Mouse (Mus musculus): ENCODE results near the gene Grn. TPM values are rescaled to one million over a fixed set of nuclear protein-coding genes. Genes with fewer than 3 reads are reported as not detected.
A peak's percentile ranks its signal among the peaks of the same experiment; 100 is the strongest.

The Grn gene
- total and polyA plus RNA-seq, 3 experiments = 63.7 to 453 (median 106) TPM

GRCm38 (mm10) chr11:102460541-102460940 is 30.4 kb downstream of the Grn start:
- Histone ChIP-seq H3K79me2 (replicated peaks; ENCODE audit: control insufficient read depth, extremely low read depth, insufficient read depth, poor library complexity, severe bottlenecking) (no peaks in the 10 kb centered on the region), H3K27me3 (replicated peaks) (peaks cover 62% of the 10 kb centered on the region), H3K9me3 (replicated peaks; ENCODE audit: low read length) (no peaks in the 10 kb centered on the region), H3K4me2 (ENCODE audit: insufficient read depth, low read depth, poor library complexity, severe bottlenecking) (no peak overlapping the region), H3K4me1 (ENCODE audit: control insufficient read depth in 1 of 2, insufficient read depth in 2 of 2) (peaks cover 18 to 26% of the 10 kb centered on the region in 2 experiments), H3K27ac (ENCODE audit: insufficient read depth, low read depth) (no peak overlapping the region), H3K4me3 (replicated peaks in 1 of 3; ENCODE audit: low read depth in 2 of 3, low read length in 2 of 3, poor library complexity in 1 of 3) (no peak overlapping the region), H3K9ac (ENCODE audit: insufficient read depth, low read depth) (no peak overlapping the region), H3K36me3 (replicated peaks in 1 of 2; ENCODE audit: control insufficient read depth in 1 of 2, insufficient read depth in 1 of 2, low read length in 1 of 2) (peaks cover 0 to 2% of the 10 kb centered on the region in 2 experiments)
- in situ Hi-C loops (cut with MboI; ENCODE audit: low pct_ligation_motif_present, low pct_unique_long_range_greater_than_20kb, low sequenced_read_pairs) (no loop called here), dilution Hi-C loops (cut with MboI; ENCODE audit: extremely low pct_ligation_motif_present, extremely low pct_unique_long_range_greater_than_20kb, low sequenced_read_pairs) (no loop called here)
- TF ChIP-seq MAX (IDR thresholded peaks at IDR 0.05; ENCODE audit: low read length) = no peak
- TF ChIP-seq JUN (IDR thresholded peaks at IDR 0.05; ENCODE audit: insufficient read depth, low read depth, low read length) = no peak
- no peak for TF ChIP-seq NELFE (IDR thresholded peaks at IDR 0.05; ENCODE audit: low read depth, low read length)
- no peak for TF ChIP-seq JUND (conservative IDR thresholded peaks at IDR 0.05; ENCODE audit: low read depth, low read length)
- no peak for TF ChIP-seq CHD2 (IDR thresholded peaks at IDR 0.05; ENCODE audit: low read length)
- no peak for TF ChIP-seq IRF4 (IDR thresholded peaks at IDR 0.05; ENCODE audit: low read depth, low read length)
- TF ChIP-seq SIN3A (IDR thresholded peaks at IDR 0.05; ENCODE audit: low read length) = no peak
- TF ChIP-seq MXI1 (IDR thresholded peaks at IDR 0.05; ENCODE audit: low read depth, low read length) = no peak
- no peak for TF ChIP-seq MAZ (IDR thresholded peaks at IDR 0.05; ENCODE audit: low read depth, low read length)
- DNase-seq (ENCODE audit: extremely low read depth) = no peak

GRCm38 (mm10) chr11:102461764-102462163 is 31.6 kb downstream of the Grn start:
- H3K9me3 ChIP-seq (replicated peaks; ENCODE audit: low read length) = no peaks in the 10 kb centered on the region
- H3K9ac ChIP-seq (ENCODE audit: insufficient read depth, low read depth) = no peak overlapping the region
- in situ Hi-C loops (cut with MboI; ENCODE audit: low pct_ligation_motif_present, low pct_unique_long_range_greater_than_20kb, low sequenced_read_pairs) (no loop called here), dilution Hi-C loops (cut with MboI; ENCODE audit: extremely low pct_ligation_motif_present, extremely low pct_unique_long_range_greater_than_20kb, low sequenced_read_pairs) (no loop called here)
- no peaks in the 10 kb centered on the region for H3K79me2 ChIP-seq (replicated peaks; ENCODE audit: control insufficient read depth, extremely low read depth, insufficient read depth, poor library complexity, severe bottlenecking)
- no peak overlapping the region for H3K27ac ChIP-seq (ENCODE audit: insufficient read depth, low read depth)
- H3K4me3 ChIP-seq (replicated peaks in 1 of 3; ENCODE audit: low read depth in 2 of 3, low read length in 2 of 3, poor library complexity in 1 of 3) = no peak overlapping the region
- peaks cover 0 to 2% of the 10 kb centered on the region in 2 experiments for H3K36me3 ChIP-seq (replicated peaks in 1 of 2; ENCODE audit: control insufficient read depth in 1 of 2, insufficient read depth in 1 of 2, low read length in 1 of 2)
- TF ChIP-seq SMC3 (IDR thresholded peaks at IDR 0.05; ENCODE audit: low read depth, low read length) = no peak
- peak; percentile 85 for TF ChIP-seq ETS1 (conservative IDR thresholded peaks at IDR 0.05; ENCODE audit: low read depth, low read length)
- peak; percentile 95 for TF ChIP-seq MAFK (IDR thresholded peaks at IDR 0.05; ENCODE audit: insufficient replicate concordance, low read length)
- peak; percentile 99 for TF ChIP-seq JUN (IDR thresholded peaks at IDR 0.05; ENCODE audit: insufficient read depth, low read depth, low read length)
- no peak for TF ChIP-seq POLR2AphosphoS2 (IDR thresholded peaks at IDR 0.05; ENCODE audit: low read depth, low read length)
- 0 out of 2 replicates have a peak, but pooled peaks have one; percentile 40 for TF ChIP-seq MXI1 (IDR thresholded peaks at IDR 0.05; ENCODE audit: low read depth, low read length)
- peak; percentile 68 for TF ChIP-seq CHD2 (IDR thresholded peaks at IDR 0.05; ENCODE audit: low read length)
- TF ChIP-seq TCF12 (IDR thresholded peaks at IDR 0.05; ENCODE audit: low read depth, low read length) = peak; percentile 77
- TF ChIP-seq BHLHE40 (IDR thresholded peaks at IDR 0.05; ENCODE audit: low read depth, low read length) = peak; percentile 83
- TF ChIP-seq USF2 (conservative IDR thresholded peaks at IDR 0.05; ENCODE audit: low read depth, low read length) = no peak
- TF ChIP-seq EP300 (IDR thresholded peaks at IDR 0.05; ENCODE audit: low read length) = peak; percentile 99
- peak; percentile 94 for TF ChIP-seq RCOR1 (conservative IDR thresholded peaks at IDR 0.05; ENCODE audit: low read depth, low read length)
- TF ChIP-seq ZNF384 (IDR thresholded peaks at IDR 0.05; ENCODE audit: low read depth, low read length) = 0 out of 2 replicates have a peak, but pooled peaks have one; percentile 22
- TF ChIP-seq UBTF (IDR thresholded peaks at IDR 0.05; ENCODE audit: low read depth, low read length) = no peak
- TF ChIP-seq MEF2A (IDR thresholded peaks at IDR 0.05; ENCODE audit: borderline replicate concordance, low read depth, low read length) = peak; percentile 85
- TF ChIP-seq KAT2A (IDR thresholded peaks at IDR 0.05; ENCODE audit: insufficient replicate concordance, low read length) = peak; percentile 73; the same call in 1 of the 2 replicates
- TF ChIP-seq PAX5 (IDR thresholded peaks at IDR 0.05; ENCODE audit: low read length) = no peak
- peak; percentile 90; the same call in 1 of the 2 replicates for TF ChIP-seq MAZ (IDR thresholded peaks at IDR 0.05; ENCODE audit: low read depth, low read length)
- TF ChIP-seq CTCF (conservative IDR thresholded peaks at IDR 0.05 in 1 of 2, IDR thresholded peaks at IDR 0.05 in 1 of 2; ENCODE audit: low read depth in 2 of 2, low read length in 2 of 2) = peak in 1 of 2 experiments; percentile 22; a peak in 2 of 4 replicates
- TF ChIP-seq NRF1 (IDR thresholded peaks at IDR 0.05; ENCODE audit: low read depth, low read length) = no peak
- TF ChIP-seq SIN3A (IDR thresholded peaks at IDR 0.05; ENCODE audit: low read length) = peak; percentile 82
- peak; percentile 94 for TF ChIP-seq IRF4 (IDR thresholded peaks at IDR 0.05; ENCODE audit: low read depth, low read length)
- no peak for TF ChIP-seq CHD1 (IDR thresholded peaks at IDR 0.05; ENCODE audit: low read depth, low read length)
- peak; percentile 56; the same call in 1 of the 2 replicates for TF ChIP-seq MYC (IDR thresholded peaks at IDR 0.05; ENCODE audit: low read depth, low read length)
- peak; percentile 96 for TF ChIP-seq JUND (conservative IDR thresholded peaks at IDR 0.05; ENCODE audit: low read depth, low read length)
- no peak for TF ChIP-seq GABPA (IDR thresholded peaks at IDR 0.05; ENCODE audit: insufficient replicate concordance, low read depth, low read length)
- TF ChIP-seq E2F4 (IDR thresholded peaks at IDR 0.05; ENCODE audit: insufficient replicate concordance, low read depth, low read length) = no peak
- 0 out of 2 replicates have a peak, but pooled peaks have one; percentile 27 for TF ChIP-seq TBP (conservative IDR thresholded peaks at IDR 0.05; ENCODE audit: low read depth, low read length)
- peak; percentile 89 for DNase-seq (ENCODE audit: extremely low read depth)
- H3K27me3 ChIP-seq (replicated peaks) = peaks cover 68% of the 10 kb centered on the region
- H3K4me2 ChIP-seq (ENCODE audit: insufficient read depth, low read depth, poor library complexity, severe bottlenecking) = 0 out of 2 replicates have a peak overlapping the region, but pooled peaks have one; percentile 11
- peaks cover 15 to 21% of the 10 kb centered on the region in 2 experiments for H3K4me1 ChIP-seq (ENCODE audit: control insufficient read depth in 1 of 2, insufficient read depth in 2 of 2)

Measured in CH12.LX (cell line).